Mouse (Mus musculus) liver, adult 2 months (tissue): ENCODE data around the gene Gm21830.

ENCODE experiments used
- CTCF ChIP-seq: fragments of 200-500 bp; IDR thresholded peaks from 2 replicates; pipeline ENCODE4 v1.5.1; 2011; ENCODE audit warnings: low read depth, low read length, control low read depth
- POLR2A ChIP-seq: fragments of 200-500 bp; IDR thresholded peaks from 2 replicates; pipeline ENCODE4 v1.6.1; 2011; ENCODE audit warnings: low read length, control low read depth; ENCODE audit not compliant: insufficient read depth; ENCODE audit errors: extremely low read depth

DNA sequence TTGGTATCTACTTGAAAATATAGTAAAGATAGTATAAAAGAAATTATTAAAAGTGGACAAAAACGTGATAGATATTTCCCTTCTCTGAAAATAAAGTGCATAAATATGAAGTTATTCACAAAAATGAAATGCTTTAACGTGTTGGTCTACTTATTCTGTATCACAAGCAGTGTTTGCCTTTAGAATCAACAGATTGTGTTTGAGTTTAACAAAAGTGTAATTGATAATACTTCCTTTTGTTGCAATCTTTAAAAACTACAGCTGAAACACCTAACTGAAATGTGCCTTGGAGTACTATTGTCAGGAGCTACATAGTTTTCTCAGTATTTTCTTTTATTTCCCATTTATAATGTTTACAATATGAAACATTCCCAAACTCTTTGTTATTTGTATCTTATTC, 19.6 kb downstream of the Gm21830 start, which contains the start of gene Gm26727:
- TF ChIP-seq CTCF (no peak), POLR2A (no peak)
